Comparison of ENCODE assay signal across 8 mouse cellular contexts in the genomic region with DNA sequence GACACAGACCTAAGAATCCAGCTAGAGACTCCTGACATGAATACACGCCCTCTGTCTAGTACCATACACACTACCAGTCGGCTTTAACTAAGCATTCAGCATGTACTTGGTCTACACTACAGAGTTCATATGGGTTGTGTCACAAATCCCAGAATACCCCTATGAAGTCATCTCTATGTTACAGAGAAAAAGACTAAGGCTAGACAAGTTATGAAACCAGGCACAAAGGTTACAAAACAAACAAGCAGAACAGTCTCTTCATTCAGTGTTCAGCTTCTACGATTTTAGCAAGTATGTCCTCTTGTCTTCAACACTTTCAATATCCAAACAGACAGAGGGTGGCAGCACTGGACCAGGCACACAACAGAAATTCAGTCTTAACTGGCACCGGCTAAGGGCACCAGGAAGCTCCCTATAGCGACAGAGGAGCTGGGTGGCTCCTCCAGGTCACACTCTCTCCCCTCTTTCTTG. TPM values are rescaled to one million over a fixed set of nuclear protein-coding genes. Genes with fewer than 3 reads are reported as not detected.
DNase-seq lines count a peak whose midpoint lies in the region; ATAC-seq and TF ChIP-seq lines count a peak whose summit lies in the region.

No protein-coding gene starts in this region.

- no peaks in the 10 kb centered on the region for H3K4me1 ChIP-seq in forebrain, embryonic 14.5 days (ENCODE audit: control insufficient read depth, insufficient read depth, low read length)
- H3K4me1 ChIP-seq in forebrain, embryonic 16.5 days (replicated peaks; ENCODE audit: control insufficient read depth, insufficient read depth, low read length), result peaks cover 3% of the 10 kb centered on the region; the same call in 1 of the 2 replicates
- no peaks in the 10 kb centered on the region for H3K4me1 ChIP-seq in hindbrain, postnatal 0 days (ENCODE audit: insufficient read depth, low read length)

- no peak overlapping the region for H3K4me2 ChIP-seq in forebrain, embryonic 14.5 days (ENCODE audit: low read length)
- H3K4me2 ChIP-seq in forebrain, embryonic 16.5 days (ENCODE audit: low read length), result no peak overlapping the region
- H3K4me2 ChIP-seq in hindbrain, postnatal 0 days (ENCODE audit: low read depth, low read length), result no peak overlapping the region

- H3K27me3 ChIP-seq in forebrain, embryonic 14.5 days (replicated peaks; ENCODE audit: control insufficient read depth, insufficient read depth, low read length), result no peaks in the 10 kb centered on the region
- H3K27me3 ChIP-seq in forebrain, embryonic 16.5 days (replicated peaks; ENCODE audit: control insufficient read depth, insufficient read depth, low read length), result no peaks in the 10 kb centered on the region
- H3K27me3 ChIP-seq in hindbrain, postnatal 0 days (ENCODE audit: insufficient read depth, low read length), result no peaks in the 10 kb centered on the region

- H3K4me3 ChIP-seq in forebrain, embryonic 14.5 days (ENCODE audit: low read depth, low read length), result no peak overlapping the region
- no peak overlapping the region for H3K4me3 ChIP-seq in forebrain, embryonic 16.5 days (replicated peaks; ENCODE audit: low read length)
- H3K4me3 ChIP-seq in hindbrain, postnatal 0 days (ENCODE audit: low read length), result no peak overlapping the region
- no peak overlapping the region for H3K4me3 ChIP-seq in left cerebral cortex, adult 2 months

- H3K9ac ChIP-seq in forebrain, embryonic 14.5 days (ENCODE audit: low read length), result no peak overlapping the region
- H3K9ac ChIP-seq in forebrain, embryonic 16.5 days (replicated peaks; ENCODE audit: low read depth, low read length), result no peak overlapping the region
- H3K9ac ChIP-seq in hindbrain, postnatal 0 days (replicated peaks; ENCODE audit: low read length), result no peak overlapping the region

- no peak for ATAC-seq in forebrain, embryonic 14.5 days
- ATAC-seq in forebrain, embryonic 16.5 days, result no peak; the same call in 1 of the 2 replicates
- peak; percentile 61; the same call in 1 of the 2 replicates for ATAC-seq in hindbrain, postnatal 0 days

- intact Hi-C loops in left cerebral cortex, adult 2 months (cut with DNase I), result loop anchor here (2.0 to 5.0 kb wide), 2 partner anchors 46 to 83 kb away; a partner anchor contains a TSS

- 61% methylated on average over 5 of the region's 5 CpGs for WGBS in forebrain, embryonic 14.5 days
- 56% methylated on average over 5 of the region's 5 CpGs for WGBS in forebrain, embryonic 16.5 days
- WGBS in hindbrain, postnatal 0 days, result 48% methylated on average over 5 of the region's 5 CpGs

- H3K27ac ChIP-seq in forebrain, embryonic 14.5 days (ENCODE audit: low read depth, low read length), result no peak overlapping the region
- no peak overlapping the region; the same call in 1 of the 2 replicates for H3K27ac ChIP-seq in forebrain, embryonic 16.5 days (ENCODE audit: low read length)
- H3K27ac ChIP-seq in hindbrain, postnatal 0 days, result no peak overlapping the region
- H3K27ac ChIP-seq in left cerebral cortex, adult 2 months, result peak overlapping the region; percentile 1; the same call in 1 of the 2 replicates

- peak; percentile 73 for TF ChIP-seq CTCF in hindbrain, postnatal 0 days (IDR thresholded peaks at IDR 0.05; ENCODE audit: low read depth)
- peak; percentile 73 for TF ChIP-seq CTCF in left cerebral cortex, adult 2 months (IDR thresholded peaks at IDR 0.05)

- H3K36me3 ChIP-seq in forebrain, embryonic 14.5 days (ENCODE audit: control insufficient read depth, insufficient read depth, low read length), result peaks cover 16% of the 10 kb centered on the region; the same call in 1 of the 2 replicates
- H3K36me3 ChIP-seq in forebrain, embryonic 16.5 days (ENCODE audit: control insufficient read depth, insufficient read depth), result no peaks in the 10 kb centered on the region; the same call in 1 of the 2 replicates
- peaks cover 4% of the 10 kb centered on the region; the same call in 1 of the 2 replicates for H3K36me3 ChIP-seq in hindbrain, postnatal 0 days (ENCODE audit: insufficient read depth, low read length)

- DNase-seq in forebrain, embryonic 14.5 days (ENCODE audit: low spot score), result peak; percentile 58
- DNase-seq in c-Kit-positive CD71-negative TER-119-negative erythroid progenitor cells, embryonic 14.5 days (ENCODE audit: low read depth), result peak; percentile 46
- peak; percentile 45 to 47 for DNase-seq in frontal cortex, postnatal 10 days (ENCODE audit: low spot score in 2 of 2)
- peak; percentile 61 for DNase-seq in hindbrain, postnatal 0 days (ENCODE audit: low spot score)
- peak; percentile 56 to 61 for DNase-seq in left cerebral cortex, adult 2 months (ENCODE audit: extremely low spot score in 1 of 2, low spot score in 2 of 2)
- peak; percentile 15 for DNase-seq in mesoderm, embryonic 11.5 days (ENCODE audit: low read depth, low spot score)
- peak; percentile 74 for DNase-seq in telencephalon, adult 2 months (ENCODE audit: low read depth, low spot score)

- H3K9me3 ChIP-seq in forebrain, embryonic 14.5 days (replicated peaks; ENCODE audit: control insufficient read depth, low read length), result no peaks in the 10 kb centered on the region
- H3K9me3 ChIP-seq in forebrain, embryonic 16.5 days (ENCODE audit: control insufficient read depth, low read length), result no peaks in the 10 kb centered on the region
- no peaks in the 10 kb centered on the region for H3K9me3 ChIP-seq in hindbrain, postnatal 0 days (ENCODE audit: low read length)

RNA-seq across cellular contexts. Expression of a gene that starts 15.1 kb away (rescaled TPM):
- not detected in 2 replicates for polyA plus RNA-seq in forebrain, embryonic 14.5 days (2014; fragmentation: Nextera tagmentation; extraction: Ambion mirVana)
- 0.73 TPM in 1 of 2 replicates, not detected in the other for polyA plus RNA-seq in forebrain, embryonic 16.5 days (2015; fragmentation: Nextera tagmentation; extraction: Ambion mirVana)
- not detected in 2 replicates for total RNA-seq in hindbrain, postnatal 0 days (2014; rRNA removed)
- not detected in 2 replicates for polyA plus RNA-seq in hindbrain, postnatal 0 days (2015; fragmentation: Nextera tagmentation; extraction: Ambion mirVana)
- total RNA-seq in left cerebral cortex, adult 2 months (2021), result not detected

RNA-seq across cellular contexts. Expression of a gene that starts 35.8 kb away (rescaled TPM):
- polyA plus RNA-seq in forebrain, embryonic 14.5 days (2014; fragmentation: Nextera tagmentation; extraction: Ambion mirVana), result 190 and 199 TPM in 2 replicates
- polyA plus RNA-seq in forebrain, embryonic 16.5 days (2015; fragmentation: Nextera tagmentation; extraction: Ambion mirVana), result 175 and 213 TPM in 2 replicates
- 389 and 393 TPM in 2 replicates for total RNA-seq in hindbrain, postnatal 0 days (2014; rRNA removed)
- 413 and 448 TPM in 2 replicates for polyA plus RNA-seq in hindbrain, postnatal 0 days (2015; fragmentation: Nextera tagmentation; extraction: Ambion mirVana)
- total RNA-seq in left cerebral cortex, adult 2 months (2021), result 100 to 1,000 TPM; 642 to 716 TPM

RNA-seq across cellular contexts. Expression of a gene that starts 47.4 kb away (rescaled TPM):
- 25.3 and 31.2 TPM in 2 replicates for polyA plus RNA-seq in forebrain, embryonic 14.5 days (2014; fragmentation: Nextera tagmentation; extraction: Ambion mirVana)
- polyA plus RNA-seq in forebrain, embryonic 16.5 days (2015; fragmentation: Nextera tagmentation; extraction: Ambion mirVana), result 28.2 and 31.5 TPM in 2 replicates
- total RNA-seq in hindbrain, postnatal 0 days (2014; rRNA removed), result 61.0 and 65.5 TPM in 2 replicates
- 23.2 and 31.5 TPM in 2 replicates for polyA plus RNA-seq in hindbrain, postnatal 0 days (2015; fragmentation: Nextera tagmentation; extraction: Ambion mirVana)
- total RNA-seq in left cerebral cortex, adult 2 months (2021), result 10 to 100 TPM; 40.7 to 42.8 TPM

Comparison
In these comparisons a context has a peak if more than half of its experiments do, and no peak if none do; other contexts are left out.
1. DNase-seq: peak in every context shown above with its lines; median percentile 74 in telencephalon, adult 2 months; 61 in hindbrain, postnatal 0 days; 58 in left cerebral cortex, adult 2 months; 58 in forebrain, embryonic 14.5 days; 46 in c-Kit-positive CD71-negative TER-119-negative erythroid progenitor cells, embryonic 14.5 days; 46 in frontal cortex, postnatal 10 days; 15 in mesoderm, embryonic 11.5 days.